Mouse (Mus musculus): ENCODE measurements around the gene Krt33a.

DNA sequence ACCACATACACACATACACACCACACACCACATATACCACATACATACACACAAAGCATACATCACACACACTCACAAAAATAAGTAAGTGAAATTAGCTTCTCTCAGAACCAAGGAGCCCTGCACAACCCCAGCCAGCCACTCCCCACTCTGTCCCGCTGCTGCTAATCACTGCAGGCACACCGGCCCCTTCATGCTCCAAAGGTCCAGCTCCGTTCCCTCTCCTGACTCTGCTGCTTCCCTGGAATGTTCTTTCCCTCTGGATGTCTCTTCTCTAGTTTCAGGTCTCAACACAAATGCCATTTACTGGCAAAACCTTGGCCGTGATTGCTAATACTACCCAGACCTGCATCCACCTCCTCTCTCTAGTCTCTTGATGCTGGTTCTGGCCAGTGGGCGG, 5.3 kb downstream of the Krt33a start:
- TF ChIP-seq CTCF (IDR thresholded peaks at IDR 0.05; ENCODE audit: low read depth, low read length) = no peak
- TF ChIP-seq POLR2AphosphoS5 (IDR thresholded peaks at IDR 0.05; ENCODE audit: insufficient replicate concordance, low read depth, low read length) = no peak
- TF ChIP-seq GATA1 (IDR thresholded peaks at IDR 0.05; ENCODE audit: borderline replicate concordance, low read length) = no peak
- no peak for TF ChIP-seq GATA2 (IDR thresholded peaks at IDR 0.05; ENCODE audit: borderline replicate concordance, low read depth, low read length)
- no peak for TF ChIP-seq TAL1 (conservative IDR thresholded peaks at IDR 0.05; ENCODE audit: low read depth, low read length)
